Mouse (Mus musculus): ENCODE results near the gene Pde1c. TPM values are rescaled to one million over a fixed set of nuclear protein-coding genes. Genes with fewer than 3 reads are reported as not detected.
"Not testable (repeated sequence)": the region's sequence is repeated elsewhere in the genome, so short reads cannot be mapped to it uniquely, and the experiment has no call there.

The Pde1c gene
- 10.9 and 13.5 TPM in 2 replicates for polyA plus RNA-seq (2014; fragmentation: Nextera tagmentation; extraction: Ambion mirVana)

GRCm38 (mm10) chr6:56568470-56569372, at the start of gene Pde1c:
Pde1c (minus strand) TSS chr6:56569103.
- H3K36me3 ChIP-seq (ENCODE audit: control insufficient read depth, insufficient read depth, low read length), result no peaks in the 10 kb centered on the region
- H3K9me3 ChIP-seq (ENCODE audit: control insufficient read depth, low read length), result no peaks in the 10 kb centered on the region
- peak within 1 kb of the TSS; percentile 93 for H3K4me2 ChIP-seq (ENCODE audit: low read depth, low read length)
- H3K27me3 ChIP-seq (ENCODE audit: control insufficient read depth, insufficient read depth, low read length), result no peaks in the 10 kb centered on the region
- under 1% methylated on average over 48 of the region's 48 CpGs for WGBS
- H3K9ac ChIP-seq (replicated peaks; ENCODE audit: low read depth, low read length), result peak within 1 kb of the TSS; percentile 34
- ATAC-seq (ENCODE audit: low read depth), result peak; percentile 91
- H3K4me3 ChIP-seq (ENCODE audit: low read depth, low read length), result peak within 1 kb of the TSS; percentile 62
- no peak within 1 kb of the TSS for H3K27ac ChIP-seq (ENCODE audit: low read depth, low read length)
- H3K4me1 ChIP-seq (ENCODE audit: control insufficient read depth, insufficient read depth, low read length), result no peaks in the 10 kb centered on the region

GRCm38 (mm10) chr6:56616982-56617613, 48.2 kb upstream of the Pde1c start:
- ATAC-seq (ENCODE audit: low read depth), result peak; percentile 82; the same call in 1 of the 2 replicates
- no peak overlapping the region for H3K27ac ChIP-seq (ENCODE audit: low read depth, low read length)
- 27% methylated on average over 7 of the region's 7 CpGs for WGBS

GRCm38 (mm10) chr6:56616228-56616981, 47.5 kb upstream of the Pde1c start:
- no peak overlapping the region for H3K9ac ChIP-seq (replicated peaks; ENCODE audit: low read depth, low read length)
- ATAC-seq (ENCODE audit: low read depth), result no peak
- H3K4me1 ChIP-seq (ENCODE audit: control insufficient read depth, insufficient read depth, low read length), result no peaks in the 10 kb centered on the region
- H3K4me3 ChIP-seq (ENCODE audit: low read depth, low read length), result no peak overlapping the region
- H3K27me3 ChIP-seq (ENCODE audit: control insufficient read depth, insufficient read depth, low read length), result no peaks in the 10 kb centered on the region
- H3K27ac ChIP-seq (ENCODE audit: low read depth, low read length), result no peak overlapping the region
- H3K4me2 ChIP-seq (ENCODE audit: low read depth, low read length), result no peak overlapping the region
- H3K9me3 ChIP-seq (ENCODE audit: control insufficient read depth, low read length), result no peaks in the 10 kb centered on the region
- 69% methylated on average over 10 of the region's 10 CpGs for WGBS
- no peaks in the 10 kb centered on the region for H3K36me3 ChIP-seq (ENCODE audit: control insufficient read depth, insufficient read depth, low read length)

More at GRCm38 (mm10) chr6:56616982-56617613, 48.2 kb upstream of the Pde1c start:
- no peaks in the 10 kb centered on the region for H3K27me3 ChIP-seq (ENCODE audit: control insufficient read depth, insufficient read depth, low read length)
- H3K36me3 ChIP-seq (ENCODE audit: control insufficient read depth, insufficient read depth, low read length), result no peaks in the 10 kb centered on the region
- H3K4me2 ChIP-seq (ENCODE audit: low read depth, low read length), result no peak overlapping the region
- no peaks in the 10 kb centered on the region for H3K4me1 ChIP-seq (ENCODE audit: control insufficient read depth, insufficient read depth, low read length)
- H3K4me3 ChIP-seq (ENCODE audit: low read depth, low read length), result no peak overlapping the region
- H3K9ac ChIP-seq (replicated peaks; ENCODE audit: low read depth, low read length), result no peak overlapping the region
- no peaks in the 10 kb centered on the region for H3K9me3 ChIP-seq (ENCODE audit: control insufficient read depth, low read length)

GRCm38 (mm10) chr6:56609529-56609928, 40.6 kb upstream of the Pde1c start:
- H3K4me1 ChIP-seq (ENCODE audit: control insufficient read depth, insufficient read depth, low read length); ATAC-seq (ENCODE audit: low read depth): not testable (repeated sequence)
- WGBS, result 62% methylated on average over 1 of the region's 1 CpGs

GRCm38 (mm10) chr6:56608277-56608676, 39.4 kb upstream of the Pde1c start:
- WGBS, result 2% methylated on average over 4 of the region's 4 CpGs
- no peaks in the 10 kb centered on the region for H3K36me3 ChIP-seq (ENCODE audit: control insufficient read depth, insufficient read depth, low read length)
- no peak overlapping the region for H3K27ac ChIP-seq (ENCODE audit: low read depth, low read length)
- H3K4me3 ChIP-seq (ENCODE audit: low read depth, low read length), result no peak overlapping the region
- H3K4me2 ChIP-seq (ENCODE audit: low read depth, low read length), result no peak overlapping the region
- no peaks in the 10 kb centered on the region for H3K27me3 ChIP-seq (ENCODE audit: control insufficient read depth, insufficient read depth, low read length)
- H3K9ac ChIP-seq (replicated peaks; ENCODE audit: low read depth, low read length), result no peak overlapping the region
- peak; percentile 87; the same call in 1 of the 2 replicates for ATAC-seq (ENCODE audit: low read depth)
- no peaks in the 10 kb centered on the region for H3K4me1 ChIP-seq (ENCODE audit: control insufficient read depth, insufficient read depth, low read length)
- no peaks in the 10 kb centered on the region for H3K9me3 ChIP-seq (ENCODE audit: control insufficient read depth, low read length)

More at GRCm38 (mm10) chr6:56609529-56609928, 40.6 kb upstream of the Pde1c start:
- H3K4me3 ChIP-seq (ENCODE audit: low read depth, low read length); H3K9ac ChIP-seq (replicated peaks; ENCODE audit: low read depth, low read length); H3K27ac ChIP-seq (ENCODE audit: low read depth, low read length); H3K27me3 ChIP-seq (ENCODE audit: control insufficient read depth, insufficient read depth, low read length); H3K36me3 ChIP-seq (ENCODE audit: control insufficient read depth, insufficient read depth, low read length); H3K9me3 ChIP-seq (ENCODE audit: control insufficient read depth, low read length); H3K4me2 ChIP-seq (ENCODE audit: low read depth, low read length): not testable (repeated sequence)

- H3K27ac ChIP-seq (ENCODE audit: low read depth, low read length), result no peak overlapping the region
- no peaks in the 10 kb centered on the region for H3K4me1 ChIP-seq (ENCODE audit: control insufficient read depth, insufficient read depth, low read length)
- no peaks in the 10 kb centered on the region for H3K36me3 ChIP-seq (ENCODE audit: control insufficient read depth, insufficient read depth, low read length)
- H3K4me2 ChIP-seq (ENCODE audit: low read depth, low read length), result no peak overlapping the region
- 87% methylated on average over 1 of the region's 1 CpGs for WGBS
- no peaks in the 10 kb centered on the region for H3K9me3 ChIP-seq (ENCODE audit: control insufficient read depth, low read length)
- no peaks in the 10 kb centered on the region for H3K27me3 ChIP-seq (ENCODE audit: control insufficient read depth, insufficient read depth, low read length)
- ATAC-seq (ENCODE audit: low read depth), result no peak
- no peak overlapping the region for H3K9ac ChIP-seq (replicated peaks; ENCODE audit: low read depth, low read length)
- H3K4me3 ChIP-seq (ENCODE audit: low read depth, low read length), result no peak overlapping the region
Observed at GRCm38 (mm10) chr6:56579568-56579967, 10.7 kb upstream of the Pde1c start.

GRCm38 (mm10) chr6:56560891-56561290, 8.0 kb downstream of the Pde1c start:
- H3K27ac ChIP-seq (ENCODE audit: low read depth, low read length), result no peak overlapping the region
- no peaks in the 10 kb centered on the region for H3K9me3 ChIP-seq (ENCODE audit: control insufficient read depth, low read length)
- no peak for ATAC-seq (ENCODE audit: low read depth)
- no peak overlapping the region for H3K9ac ChIP-seq (replicated peaks; ENCODE audit: low read depth, low read length)
- H3K4me1 ChIP-seq (ENCODE audit: control insufficient read depth, insufficient read depth, low read length), result no peaks in the 10 kb centered on the region
- H3K27me3 ChIP-seq (ENCODE audit: control insufficient read depth, insufficient read depth, low read length), result no peaks in the 10 kb centered on the region
- 84% methylated on average over 2 of the region's 2 CpGs for WGBS
- H3K4me2 ChIP-seq (ENCODE audit: low read depth, low read length), result no peak overlapping the region
- H3K4me3 ChIP-seq (ENCODE audit: low read depth, low read length), result no peak overlapping the region
- H3K36me3 ChIP-seq (ENCODE audit: control insufficient read depth, insufficient read depth, low read length), result no peaks in the 10 kb centered on the region

- Histone ChIP-seq H3K4me2 (ENCODE audit: low read depth, low read length) (no peak overlapping the region), H3K4me1 (ENCODE audit: control insufficient read depth, insufficient read depth, low read length) (no peaks in the 10 kb centered on the region), H3K27me3 (ENCODE audit: control insufficient read depth, insufficient read depth, low read length) (no peaks in the 10 kb centered on the region), H3K36me3 (ENCODE audit: control insufficient read depth, insufficient read depth, low read length) (no peaks in the 10 kb centered on the region), H3K27ac (ENCODE audit: low read depth, low read length) (no peak overlapping the region), H3K4me3 (ENCODE audit: low read depth, low read length) (no peak overlapping the region), H3K9ac (replicated peaks; ENCODE audit: low read depth, low read length) (no peak overlapping the region), H3K9me3 (ENCODE audit: control insufficient read depth, low read length) (no peaks in the 10 kb centered on the region)
- WGBS, result 63% methylated on average over 2 of the region's 2 CpGs
- ATAC-seq (ENCODE audit: low read depth), result no peak
Observed at GRCm38 (mm10) chr6:56560474-56560888, 8.4 kb downstream of the Pde1c start.

All from neural tube, embryonic 14.5 days (tissue).